Mouse (Mus musculus) right cerebral cortex, adult 18-20 months (tissue): Measurements from ENCODE around the gene Hivep3.
A peak's percentile ranks its signal among the peaks of the same experiment; 100 is the strongest.

Experiments
- DNase-seq: peaks from one replicate; pipeline ENCODE4 v3.0.0; 2022; ENCODE audit warnings: mixed read lengths

The Hivep3 gene

DNA sequence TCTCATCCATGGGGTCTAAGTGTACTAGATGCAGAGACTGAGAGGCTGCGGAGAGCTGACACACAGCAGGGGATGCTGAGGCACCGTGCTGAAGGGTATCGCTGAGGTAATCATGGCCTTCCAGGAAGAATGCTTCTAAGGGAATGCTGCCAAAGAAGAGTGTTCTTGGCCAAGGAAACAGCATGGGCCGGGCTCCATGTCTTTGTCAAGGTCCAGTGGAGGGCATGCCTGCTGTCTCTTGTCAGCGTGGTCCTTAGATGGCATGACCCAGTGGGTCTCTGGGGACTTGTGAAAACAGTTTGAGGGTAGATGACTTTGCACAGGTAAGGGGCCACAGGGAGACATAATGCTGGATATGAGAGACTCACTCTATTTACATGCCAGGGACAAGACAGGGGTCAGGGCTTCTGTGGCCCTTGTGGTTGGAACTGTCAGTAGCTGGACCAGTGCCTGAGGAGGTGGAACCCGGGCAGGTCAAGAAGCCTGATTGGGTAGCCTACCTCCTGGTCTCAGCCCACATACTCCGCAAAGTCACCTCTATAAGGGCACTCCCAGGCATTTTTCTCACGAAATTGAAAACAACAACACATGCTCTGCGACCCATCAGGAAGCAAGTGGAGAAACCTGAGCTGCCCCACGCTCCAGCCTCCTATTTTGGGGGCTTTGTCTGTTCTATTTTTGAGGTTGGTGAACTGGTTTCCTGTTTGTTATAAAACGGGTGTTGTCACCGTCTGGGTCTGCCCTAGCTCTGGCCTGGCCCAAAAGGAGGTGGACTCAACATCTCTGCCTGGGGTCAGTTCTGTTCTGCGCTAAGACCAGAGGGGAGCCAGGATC lies 177.7 kb downstream of the Hivep3 start:
- DNase-seq, result no peak

DNA sequence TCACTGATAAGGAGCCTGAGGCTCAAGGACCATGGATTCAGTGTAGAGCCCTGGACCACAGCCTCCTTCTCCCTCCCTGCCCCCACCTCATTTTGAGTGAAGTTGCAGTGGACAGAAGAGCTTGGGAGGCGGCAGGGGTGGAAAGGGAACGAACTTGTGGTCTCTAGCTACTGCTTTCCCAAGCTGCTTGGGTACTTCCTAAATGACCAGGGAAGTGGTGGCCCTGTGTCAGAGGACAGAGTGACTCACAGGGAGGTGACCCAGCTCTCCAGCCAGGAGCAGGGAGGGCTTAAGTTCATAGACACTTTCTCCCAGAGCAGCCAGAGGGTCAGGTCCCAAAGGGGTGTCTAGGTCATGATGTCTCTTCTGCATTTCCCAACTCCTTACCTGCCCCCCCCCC lies 178.6 kb downstream of the Hivep3 start:
- DNase-seq, result no peak

DNA sequence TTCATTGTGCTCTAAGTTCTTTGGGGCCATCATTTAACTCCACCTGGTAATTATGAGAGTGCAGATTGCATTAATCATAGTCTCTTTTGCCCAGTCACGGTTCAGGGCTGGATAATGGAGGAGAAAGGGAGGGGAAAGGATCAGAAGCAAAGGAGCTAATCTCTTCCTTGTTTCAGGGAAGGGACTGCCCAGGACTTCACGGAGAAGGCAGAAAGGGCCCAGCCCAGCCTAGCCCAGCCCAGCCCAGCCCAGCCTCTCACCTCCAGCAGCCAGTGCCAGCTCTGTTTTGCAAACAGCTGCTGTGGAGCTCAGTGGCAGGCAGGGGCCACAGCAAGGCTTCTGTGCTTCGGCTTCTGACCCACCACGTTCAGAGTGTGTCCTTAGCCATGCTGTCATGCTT lies 180.6 kb downstream of the Hivep3 start:
- DNase-seq, result no peak

DNA sequence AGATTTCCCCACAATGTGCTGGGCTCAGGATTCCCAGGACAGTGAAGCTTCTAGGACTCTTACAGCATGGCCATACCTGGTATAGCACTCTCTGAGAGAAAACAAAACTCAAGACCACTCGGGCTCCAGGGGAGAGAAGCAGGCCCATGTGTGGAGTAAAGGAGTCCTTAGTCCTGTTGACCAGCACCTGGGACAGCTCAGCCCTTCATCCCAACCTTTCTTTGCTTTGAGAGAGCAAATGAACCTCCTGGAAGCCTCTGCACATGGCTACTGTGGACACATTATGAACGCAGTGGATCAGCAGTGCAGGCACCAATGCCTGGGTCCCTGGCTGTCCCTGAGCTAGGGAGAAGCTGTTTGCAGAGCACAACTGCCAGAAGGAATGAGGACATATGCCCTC lies 181.5 kb downstream of the Hivep3 start:
- DNase-seq, result no peak

DNA sequence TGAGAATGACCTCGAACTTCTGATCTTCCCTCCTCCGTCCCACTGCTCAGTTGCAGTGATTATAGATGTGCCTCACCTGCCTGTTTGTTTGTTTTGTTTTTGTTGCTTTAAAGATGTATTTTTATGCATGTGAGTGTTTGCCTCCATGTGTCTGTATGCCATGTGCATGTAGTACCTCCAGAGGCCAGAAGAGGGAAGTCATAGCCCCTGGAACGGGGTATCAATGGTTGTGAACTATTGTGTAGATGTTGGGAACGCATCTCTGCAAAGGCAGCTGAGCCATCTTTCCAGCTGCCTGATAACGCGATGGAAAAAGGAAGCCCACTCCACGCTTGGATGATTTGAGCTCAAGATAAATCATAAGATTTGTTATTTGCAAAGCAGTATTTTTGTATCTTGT lies 183.9 kb downstream of the Hivep3 start:
- no peak for DNase-seq

DNA sequence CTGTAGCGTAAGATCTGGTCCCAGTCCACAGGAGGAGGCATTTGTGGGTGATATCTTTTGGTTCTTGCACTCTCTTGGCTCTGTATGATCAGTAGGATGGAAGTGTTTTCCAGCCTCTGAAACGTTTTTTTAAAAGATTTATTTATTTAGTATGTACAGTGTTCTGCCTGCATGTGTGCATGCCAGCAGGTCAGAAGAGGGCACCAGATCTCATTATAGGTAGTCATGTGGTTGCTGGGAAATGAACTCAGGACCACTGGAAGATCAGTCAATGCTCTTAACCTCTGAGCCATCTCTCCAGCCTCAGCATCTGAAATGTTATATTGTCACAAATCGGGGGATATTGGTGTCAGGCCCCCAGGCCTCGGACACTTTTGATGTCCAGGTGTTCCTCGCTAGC lies 185.8 kb downstream of the Hivep3 start:
- DNase-seq, result no peak

DNA sequence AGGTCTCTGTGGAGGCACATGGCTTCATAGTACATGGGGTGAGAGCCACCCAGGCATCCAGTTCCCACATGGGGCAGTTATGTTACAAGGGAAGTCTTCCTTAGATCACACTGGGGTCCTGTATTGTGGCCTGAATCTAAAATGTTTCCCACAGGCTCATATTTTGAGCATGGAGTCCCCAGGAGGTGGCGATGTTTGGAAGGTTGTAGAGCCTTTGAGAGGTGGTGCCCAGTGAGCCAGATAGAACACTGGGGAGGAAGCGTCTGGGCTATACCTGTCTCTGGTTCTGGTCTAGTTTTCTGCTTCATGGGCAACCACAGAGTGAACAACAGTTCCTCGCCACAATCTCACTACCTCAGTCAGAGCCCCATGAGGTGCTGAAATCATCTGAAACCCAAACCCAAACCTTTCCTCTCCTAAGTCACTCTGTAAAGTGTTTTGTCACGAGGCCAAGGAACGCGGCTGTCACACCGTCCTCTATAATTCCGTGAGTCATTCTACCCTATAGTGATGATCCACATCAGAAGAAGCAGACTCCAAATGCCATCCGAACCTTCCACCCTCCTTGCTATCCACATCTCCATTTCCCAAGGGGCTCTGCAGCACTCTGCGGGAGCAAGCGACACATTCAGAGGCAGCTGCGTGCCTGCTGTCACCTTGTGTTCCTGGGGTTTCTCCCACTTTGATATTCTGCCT lies 187.6 kb downstream of the Hivep3 start:
- no peak for DNase-seq

DNA sequence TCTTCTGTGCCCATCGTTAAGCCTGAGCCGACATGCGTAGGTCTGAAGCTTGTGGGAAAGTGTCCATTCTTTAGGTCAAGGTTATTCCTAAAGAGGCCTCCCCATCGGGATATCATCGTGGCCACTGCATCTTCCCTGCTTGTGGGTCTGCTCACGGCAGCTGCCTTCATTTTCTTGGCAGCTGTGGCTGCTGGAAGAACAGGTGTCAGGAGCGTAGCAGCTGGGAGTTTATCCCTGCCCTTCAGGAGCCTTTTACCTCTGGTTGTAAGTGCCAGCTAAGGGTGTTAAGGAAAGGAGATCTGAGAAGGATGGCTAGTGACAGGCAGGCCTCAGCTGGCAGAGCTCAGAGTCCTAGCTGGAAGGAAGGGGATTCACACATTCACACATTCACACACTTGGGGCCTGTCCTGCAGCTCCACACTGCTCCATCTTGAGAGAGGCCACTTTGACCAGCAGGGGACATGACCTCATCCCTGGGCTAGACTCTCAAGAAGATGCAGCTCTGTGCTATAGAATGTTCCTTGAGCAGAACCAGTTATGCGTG lies 188.2 kb downstream of the Hivep3 start:
- no peak for DNase-seq

DNA sequence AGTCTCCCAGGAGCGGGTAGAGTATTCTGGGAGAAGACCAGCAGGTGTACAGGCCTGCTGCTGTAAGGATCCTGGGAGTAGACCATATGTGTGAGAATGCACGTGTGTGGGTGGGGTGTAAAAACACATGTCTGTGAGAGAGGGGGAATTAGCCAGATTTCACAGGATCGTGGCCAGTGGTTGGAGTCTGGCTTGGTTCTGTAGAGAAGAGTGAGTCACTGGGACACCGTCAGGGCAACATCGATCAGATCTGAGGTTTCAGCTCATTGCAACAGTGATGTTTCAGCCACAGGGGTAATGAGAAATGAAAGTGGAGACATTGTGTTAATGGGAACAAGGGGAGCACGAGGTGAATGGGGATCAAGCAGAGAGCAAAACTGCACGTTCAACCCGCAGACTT lies 189.4 kb downstream of the Hivep3 start:
- DNase-seq, result peak; percentile 46

DNA sequence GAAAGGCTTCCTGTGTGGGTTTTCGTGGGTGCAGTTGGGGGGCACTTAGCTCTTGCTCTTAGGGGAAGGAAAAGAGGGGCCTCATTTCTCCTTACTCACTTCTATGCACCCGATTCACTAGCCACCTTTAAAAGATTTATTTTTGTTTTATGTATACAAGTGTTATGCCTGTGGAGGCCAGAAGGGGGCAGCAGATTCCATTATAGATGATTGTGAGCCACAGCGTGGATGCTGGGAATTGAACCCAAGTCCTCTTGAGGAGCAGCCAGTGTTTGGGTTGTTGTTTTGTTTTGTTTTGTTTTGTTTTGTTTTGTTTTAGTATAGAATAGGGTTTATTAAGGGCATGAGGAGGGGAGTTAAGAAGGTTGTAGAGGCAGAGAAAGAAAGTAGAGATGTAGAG lies 189.8 kb downstream of the Hivep3 start:
- no peak for DNase-seq

DNA sequence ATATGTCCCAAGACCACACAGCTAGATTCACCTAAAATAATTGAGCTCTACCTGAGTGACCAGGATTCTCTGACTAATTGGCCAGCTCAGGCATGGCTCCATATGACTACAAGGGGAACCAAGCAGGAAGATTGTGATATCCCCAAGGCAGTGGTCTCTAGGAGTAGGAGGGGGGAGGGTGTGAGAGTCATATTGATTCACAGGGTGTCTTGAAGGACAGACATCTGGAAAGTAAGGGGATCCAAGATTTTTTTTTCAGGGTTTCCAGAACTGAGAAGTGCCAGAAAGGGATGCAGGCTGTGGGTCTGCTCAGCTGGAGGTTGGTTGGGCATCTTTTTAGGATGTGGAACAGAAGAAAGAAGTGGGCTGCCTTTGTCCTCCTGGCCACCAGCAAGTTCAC lies 191.5 kb downstream of the Hivep3 start:
- DNase-seq, result no peak

DNA sequence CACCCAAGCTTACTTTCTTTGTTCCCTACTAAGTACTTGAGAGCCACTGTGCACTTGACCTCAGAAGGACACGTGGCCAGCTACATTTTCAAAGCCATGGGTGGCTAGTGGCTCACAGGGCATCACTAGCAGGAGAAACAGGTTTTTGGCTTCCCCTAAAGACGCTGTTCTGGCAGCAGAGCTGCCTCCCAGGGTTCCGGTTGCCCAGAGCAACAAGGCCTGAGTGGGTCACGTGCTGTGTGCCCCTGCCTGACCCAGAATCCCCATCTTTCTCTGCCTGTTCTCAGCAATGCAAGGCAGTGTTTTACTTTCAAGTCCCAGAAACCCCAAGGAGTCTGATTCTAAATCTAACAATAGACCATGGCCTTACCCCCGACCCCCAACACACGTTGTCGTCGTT lies 198.3 kb downstream of the Hivep3 start:
- no peak for DNase-seq

DNA sequence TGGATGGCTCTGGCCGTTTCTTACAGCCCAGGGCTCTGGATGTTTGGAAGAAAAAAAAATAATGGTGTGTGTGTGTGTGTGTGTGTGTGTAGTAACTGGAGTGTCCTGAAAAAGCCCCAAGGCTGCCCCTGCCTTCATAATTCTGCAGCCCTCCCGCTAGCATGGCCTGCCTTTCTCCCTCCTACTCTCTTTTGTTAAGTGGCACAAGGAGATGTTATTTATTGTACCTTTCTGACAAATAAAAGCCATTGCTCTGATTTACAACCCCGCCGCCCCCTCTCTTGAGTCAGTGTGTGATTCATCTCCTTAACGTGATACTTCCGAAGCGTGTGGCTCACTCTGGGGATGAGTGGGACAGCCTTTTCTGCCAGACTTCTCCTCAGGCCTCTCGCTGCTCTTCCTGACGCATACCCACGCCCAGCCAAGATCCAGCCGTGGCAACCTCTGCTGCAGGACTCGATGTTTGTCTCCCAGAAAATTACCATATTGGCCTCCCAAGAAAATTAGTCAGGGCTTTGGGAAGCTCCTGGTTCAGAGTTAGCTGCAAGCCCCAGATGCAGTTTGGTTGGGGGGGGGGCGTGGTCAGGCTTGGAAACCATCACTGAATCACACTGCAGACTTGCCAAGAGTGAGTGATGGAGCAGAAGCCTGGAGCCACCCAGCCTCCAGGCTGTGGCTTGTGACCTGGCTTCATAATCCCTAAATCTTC lies 199.1 kb downstream of the Hivep3 start:
- DNase-seq, result peak; percentile 87

DNA sequence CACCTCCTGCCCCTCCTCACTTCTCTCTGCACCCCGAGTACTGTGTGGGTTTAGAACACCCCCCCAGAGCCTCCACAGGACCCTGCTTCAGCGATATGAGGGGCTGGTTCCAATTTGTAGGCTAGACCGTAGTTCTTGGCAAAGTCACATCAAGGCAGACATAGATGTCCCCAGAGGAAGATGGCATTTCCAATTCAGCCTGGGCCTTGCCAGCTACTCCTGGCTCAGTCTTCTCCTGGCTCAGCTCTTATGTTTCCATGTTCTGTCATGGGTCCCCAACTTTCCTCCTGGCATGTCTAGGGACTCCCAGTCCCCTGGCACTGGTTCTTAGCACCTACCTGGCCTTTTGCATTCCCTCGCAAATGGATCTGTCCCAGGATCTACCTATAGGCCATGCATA lies 201.3 kb downstream of the Hivep3 start:
- DNase-seq, result no peak

DNA sequence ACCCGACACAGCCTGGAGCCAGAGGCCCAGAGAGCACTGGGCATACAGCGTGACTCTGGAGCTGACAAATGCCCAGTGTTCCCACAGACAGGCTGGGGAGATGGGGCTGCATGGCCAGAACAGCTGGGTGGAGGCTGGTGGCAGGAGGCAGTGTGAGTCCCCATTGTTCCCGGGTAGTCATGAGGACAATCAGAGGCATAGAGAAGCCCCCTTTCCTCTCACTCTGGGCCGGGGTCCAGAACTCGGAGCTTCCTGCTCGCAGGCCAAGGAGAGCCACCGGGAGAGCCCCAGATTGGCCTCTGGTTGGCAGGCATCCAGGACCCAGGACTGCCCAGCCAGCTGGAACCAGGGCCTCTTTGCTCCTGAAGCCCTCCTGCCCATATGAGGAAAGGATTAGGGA lies 204.3 kb downstream of the Hivep3 start:
- DNase-seq, result peak; percentile 82

DNA sequence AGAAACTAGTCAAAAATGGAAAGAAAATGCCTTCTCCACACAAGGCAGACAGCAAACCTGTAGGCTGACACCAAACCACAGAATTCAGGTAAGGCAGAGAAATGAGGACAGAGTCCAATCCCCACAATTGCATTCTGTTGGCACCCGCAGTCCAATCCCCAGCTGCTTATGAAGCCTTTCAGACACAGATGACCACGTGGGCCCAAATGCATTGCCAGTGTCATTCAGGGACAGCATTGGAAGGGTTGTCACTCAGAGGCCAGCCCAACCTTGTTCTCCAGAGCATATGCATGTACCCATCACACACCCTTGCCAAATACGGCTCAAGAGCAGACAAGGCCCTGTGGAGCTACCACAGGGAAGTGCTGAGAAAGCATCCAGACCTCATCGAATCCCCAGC lies 204.9 kb downstream of the Hivep3 start:
- DNase-seq, result no peak

DNA sequence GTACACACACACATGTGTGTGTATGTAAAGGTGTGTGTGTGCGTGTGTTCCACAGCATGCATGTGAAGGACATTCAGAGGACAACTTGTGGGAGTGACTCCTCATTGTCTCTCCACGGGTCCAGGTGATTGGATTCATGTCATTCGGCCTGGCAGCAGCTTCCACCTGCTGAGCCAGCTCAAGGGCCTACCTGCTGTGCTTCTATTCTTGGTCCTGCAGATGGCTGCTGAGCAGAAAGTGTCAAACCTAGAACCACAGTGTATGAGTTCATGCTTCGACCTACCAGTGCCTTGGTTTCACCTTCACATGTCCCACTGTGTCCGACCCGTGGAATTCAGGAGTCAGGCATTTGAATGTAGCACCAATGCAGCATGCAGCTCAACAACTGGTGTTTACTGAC lies 206.2 kb downstream of the Hivep3 start:
- DNase-seq, result no peak

DNA sequence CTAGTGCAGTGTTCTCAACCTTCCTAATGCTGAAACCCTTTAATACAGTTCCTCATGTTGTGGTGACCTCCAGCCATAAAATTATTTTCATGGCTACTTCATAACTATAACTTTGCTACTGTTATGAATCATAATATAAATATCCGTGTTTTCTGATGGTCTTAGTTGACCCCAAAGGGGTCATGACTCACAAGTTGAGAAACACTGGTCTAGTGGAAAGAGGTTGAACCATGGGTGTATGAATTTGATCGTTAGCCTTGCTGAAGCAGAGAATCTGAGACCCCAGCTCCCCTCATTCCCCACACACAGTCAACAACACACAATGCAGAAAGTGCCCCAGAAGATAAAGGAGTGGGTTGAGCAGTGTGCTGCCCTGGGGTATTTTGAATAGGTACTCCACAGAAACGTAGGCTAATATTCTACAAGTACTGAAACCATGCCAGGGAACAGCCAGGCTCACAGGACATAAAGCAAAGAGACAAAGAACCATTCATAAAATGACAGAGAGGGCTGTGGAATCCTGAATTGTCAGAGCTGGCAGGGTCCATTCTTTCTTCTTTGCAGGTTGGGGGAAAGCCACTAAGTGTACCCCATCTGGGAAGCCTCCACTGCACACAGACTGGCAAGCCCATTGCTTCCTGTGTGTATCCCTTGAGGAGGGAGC lies 212.8 kb downstream of the Hivep3 start:
- DNase-seq, result no peak

DNA sequence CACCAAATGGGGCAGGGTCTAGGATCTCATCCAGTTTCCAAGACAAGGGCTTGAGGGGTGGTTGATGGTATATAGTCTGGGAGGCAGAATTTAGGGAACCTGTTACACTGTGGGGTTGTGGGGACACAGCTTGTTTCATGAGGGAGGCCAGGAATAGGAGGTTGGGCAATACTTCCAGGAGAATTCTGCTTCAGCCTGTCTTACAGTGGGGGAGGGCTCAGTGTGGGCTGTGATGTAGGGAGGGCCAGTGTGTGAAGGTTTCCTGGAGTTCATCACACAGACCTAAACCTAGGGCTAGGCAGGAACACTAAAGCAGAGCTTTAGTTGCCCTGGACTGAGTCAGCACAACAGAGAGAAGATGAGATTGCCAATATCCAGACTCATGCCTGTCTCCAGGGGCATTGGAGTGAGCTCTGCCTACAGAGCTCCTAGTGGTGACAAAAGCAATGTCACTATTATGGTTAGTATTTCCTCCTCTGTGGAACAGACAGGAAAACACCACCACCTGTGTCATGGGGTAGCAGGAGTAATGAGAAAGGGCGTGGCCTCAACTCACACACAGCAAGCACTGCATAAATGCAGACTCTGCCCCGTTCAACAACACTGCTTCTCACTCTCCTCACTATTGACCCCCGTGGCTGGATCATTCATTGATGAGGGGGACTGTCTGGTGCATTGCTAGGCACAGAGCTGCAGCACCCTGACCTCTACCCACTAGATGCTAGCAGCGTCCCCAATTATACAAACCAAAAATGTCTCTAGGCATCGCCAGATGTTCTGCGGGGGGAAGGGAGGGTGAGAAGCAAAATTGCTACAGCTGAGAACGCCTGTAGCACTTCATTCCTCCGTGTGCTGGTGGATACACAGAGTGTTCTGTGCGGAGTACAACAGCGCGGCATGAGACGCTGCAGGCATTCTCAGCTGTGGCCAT lies 213.9 kb downstream of the Hivep3 start:
- DNase-seq, result no peak

DNA sequence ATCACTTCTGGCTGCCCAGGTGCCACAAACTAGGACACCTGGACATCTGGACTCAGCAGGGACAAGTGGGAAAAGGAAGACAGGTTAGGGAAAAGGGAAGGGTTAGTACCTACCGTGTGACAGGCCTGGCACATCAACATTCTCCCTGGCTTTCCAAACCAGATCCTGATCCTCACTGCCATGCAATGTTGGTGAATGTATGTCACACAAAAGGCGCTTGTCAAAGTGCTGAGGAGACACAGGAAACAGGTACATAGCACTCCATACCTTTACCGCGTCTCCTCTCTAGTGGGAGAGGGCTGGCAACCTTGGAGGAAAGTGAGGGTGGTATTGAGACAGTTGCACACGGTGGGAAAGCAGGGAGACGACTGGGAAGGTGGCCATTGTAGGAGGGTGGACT lies 214.8 kb downstream of the Hivep3 start:
- DNase-seq, result no peak

DNA sequence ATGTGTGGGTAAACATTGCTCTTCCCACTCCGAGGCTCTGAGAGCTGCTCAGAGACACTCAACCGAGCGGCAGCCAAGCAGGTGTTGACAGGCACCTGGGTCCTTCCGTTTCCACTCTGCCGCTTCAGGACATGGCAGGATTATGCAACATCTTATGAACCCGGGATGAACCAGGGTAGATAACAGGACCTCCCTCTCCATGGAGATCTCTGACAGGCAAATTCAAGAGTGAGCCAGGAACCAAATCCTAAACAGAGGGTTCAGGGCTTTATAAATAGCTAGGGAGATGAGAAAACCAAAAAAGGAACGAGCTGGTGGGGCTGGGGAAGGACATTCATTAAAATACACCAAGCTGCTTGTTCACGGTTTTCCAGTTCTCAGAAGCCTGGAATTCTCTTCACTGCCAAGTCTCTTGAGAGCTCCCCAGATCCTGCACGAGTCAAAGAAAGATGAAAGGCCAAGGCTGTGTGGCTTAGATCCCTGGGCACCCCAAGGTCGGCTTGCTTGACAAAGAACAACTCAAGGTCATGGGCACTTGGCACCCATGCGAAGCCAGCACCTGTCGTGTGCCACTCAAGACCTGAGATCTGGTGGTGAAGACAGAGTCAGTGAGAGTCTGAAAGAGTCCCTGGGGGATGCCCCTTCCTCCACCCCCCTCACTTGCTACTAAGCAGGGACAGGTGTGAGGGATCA lies 215.5 kb downstream of the Hivep3 start:
- DNase-seq, result peak; percentile 63
